Mouse (Mus musculus) thymus, adult 2 months (tissue): Measurements from ENCODE around the gene Themis. TPM values are rescaled to one million over a fixed set of nuclear protein-coding genes. Genes with fewer than 3 reads are reported as not detected.

ENCODE experiments used
- DNase-seq: peaks from one replicate; pipeline ENCODE4 v3.0.0; 2021
- H3K27ac ChIP-seq: fragments of 200-500 bp; 2 replicates; pipeline ENCODE4 v1.5.1; 2012; ENCODE audit warnings: low read length, control low read depth; ENCODE audit not compliant: control insufficient read depth, insufficient read depth
- H3K27me3 ChIP-seq: fragments of 200-500 bp; 2 replicates; pipeline ENCODE4 v1.6.1; 2012; ENCODE audit warnings: mild to moderate bottlenecking, low read length, moderate library complexity, mixed read lengths; ENCODE audit not compliant: control insufficient read depth, insufficient read depth
- H3K36me3 ChIP-seq: fragments of 200-500 bp; 2 replicates; pipeline ENCODE4 v1.6.1; 2012; ENCODE audit warnings: mild to moderate bottlenecking, low read length, moderate library complexity; ENCODE audit not compliant: control insufficient read depth, insufficient read depth
- H3K4me1 ChIP-seq: fragments of 200-500 bp; replicated peaks from 2 replicates; pipeline ENCODE4 v1.6.1; 2012; ENCODE audit warnings: low read length; ENCODE audit not compliant: control insufficient read depth, insufficient read depth
- H3K4me3 ChIP-seq: fragments of 200-500 bp; 2 replicates; pipeline ENCODE4 v1.5.1; 2012; ENCODE audit warnings: mild to moderate bottlenecking, low read length, control low read depth, moderate library complexity; ENCODE audit not compliant: control insufficient read depth, insufficient read depth
- CTCF ChIP-seq: fragments of 200-500 bp; IDR thresholded peaks from 2 replicates; pipeline ENCODE4 v1.5.1; 2012; ENCODE audit warnings: mild to moderate bottlenecking, control low read depth, low read length, moderate library complexity, borderline replicate concordance; ENCODE audit not compliant: control insufficient read depth, poor library complexity, insufficient read depth; ENCODE audit errors: extremely low read depth
- POLR2A ChIP-seq: fragments of 200-500 bp; IDR thresholded peaks from 2 replicates; pipeline ENCODE4 v1.6.1; 2012; ENCODE audit warnings: mild to moderate bottlenecking, low read length, control low read depth, moderate library complexity; ENCODE audit not compliant: control insufficient read depth, poor library complexity, insufficient read depth; ENCODE audit errors: extremely low read depth
- WGBS: fragments of 180-500 bp; shearing (Covaris S2); methylation state at CpG from one replicate; pipeline ENCODE4 v1.1.7; 2018; 5-methylcytosine and 5-hydroxymethylcytosine counted together
- polyA plus RNA-seq: library from polyadenylated mRNA; depleted of rRNA; stranded (reverse); fragments of >200 nt; gene quantifications from 2 replicates; pipeline ENCODE4 v1.2.3, GENCODE M21; 2012

Themis gene
- polyA plus RNA-seq, 1 experiment: 51.7 TPM

GRCm38 (mm10) chr10:28776777-28777402 lies 108.7 kb downstream of the Themis start:
- WGBS: 95% methylated on average over 5 of the region's 5 CpGs
- no peak for DNase-seq
- no peak for TF ChIP-seq CTCF
- no peak for TF ChIP-seq POLR2A
- no peaks in the 10 kb centered on the region for H3K27me3 ChIP-seq
- H3K4me3 ChIP-seq: no peak overlapping the region
- H3K36me3 ChIP-seq: peaks cover 19% of the 10 kb centered on the region
- H3K27ac ChIP-seq: no peak overlapping the region
- H3K4me1 ChIP-seq: no peaks in the 10 kb centered on the region

GRCm38 (mm10) chr10:28799469-28799868 lies 131.3 kb downstream of the Themis start:
- H3K27ac ChIP-seq: no peak overlapping the region
- H3K27me3 ChIP-seq: no peaks in the 10 kb centered on the region
- TF ChIP-seq CTCF (no peak), POLR2A (no peak)
- DNase-seq: no peak
- H3K4me1 ChIP-seq: no peaks in the 10 kb centered on the region
- H3K36me3 ChIP-seq: peaks cover 40% of the 10 kb centered on the region
- no peak overlapping the region for H3K4me3 ChIP-seq
- 86% methylated on average over 4 of the region's 4 CpGs for WGBS

GRCm38 (mm10) chr10:28805160-28805559 lies 137.0 kb downstream of the Themis start:
- WGBS: 77% methylated on average over 3 of the region's 3 CpGs
- H3K27ac ChIP-seq: no peak overlapping the region
- peaks cover 27% of the 10 kb centered on the region for H3K36me3 ChIP-seq
- no peaks in the 10 kb centered on the region for H3K4me1 ChIP-seq
- H3K4me3 ChIP-seq: no peak overlapping the region
- H3K27me3 ChIP-seq: no peaks in the 10 kb centered on the region
- DNase-seq: no peak
- TF ChIP-seq POLR2A: no peak
- TF ChIP-seq CTCF: no peak

GRCm38 (mm10) chr10:28811928-28812570 lies 143.9 kb downstream of the Themis start:
- no peak overlapping the region for H3K4me3 ChIP-seq
- 94% methylated on average over 5 of the region's 5 CpGs for WGBS

GRCm38 (mm10) chr10:28812571-28812936 lies 144.4 kb downstream of the Themis start:
- H3K27ac ChIP-seq: no peak overlapping the region
- H3K27me3 ChIP-seq: no peaks in the 10 kb centered on the region
- no peak overlapping the region for H3K4me3 ChIP-seq
- no peaks in the 10 kb centered on the region for H3K4me1 ChIP-seq
- no peak for TF ChIP-seq CTCF
- TF ChIP-seq POLR2A: no peak
- H3K36me3 ChIP-seq: peaks cover 25% of the 10 kb centered on the region
- no peak for DNase-seq

More at GRCm38 (mm10) chr10:28811928-28812570, 143.9 kb downstream of the Themis start:
- H3K4me1 ChIP-seq: no peaks in the 10 kb centered on the region
- TF ChIP-seq CTCF (no peak), POLR2A (no peak)
- no peaks in the 10 kb centered on the region for H3K27me3 ChIP-seq
- H3K27ac ChIP-seq: no peak overlapping the region
- no peak for DNase-seq
- peaks cover 25% of the 10 kb centered on the region for H3K36me3 ChIP-seq

GRCm38 (mm10) chr10:28816160-28816559 lies 148.0 kb downstream of the Themis start:
- Histone ChIP-seq H3K4me3 (no peak overlapping the region), H3K27me3 (no peaks in the 10 kb centered on the region), H3K27ac (no peak overlapping the region), H3K4me1 (no peaks in the 10 kb centered on the region), H3K36me3 (peaks cover 27% of the 10 kb centered on the region)
- no peak for TF ChIP-seq POLR2A
- TF ChIP-seq CTCF: no peak
- WGBS: 54% methylated on average over 4 of the region's 4 CpGs
- no peak for DNase-seq
